Mouse (Mus musculus) CH12F3 (cell line): ENCODE results near the gene Brs3.

ENCODE experiments used
- in situ Hi-C: fragments of 300-500 bp; cut with MboI; formaldehyde crosslinking; loops from 2 replicates; pipeline ENCODE4 v1.14.3; 2020; ENCODE audit warnings: low sequenced_read_pairs

Gene Brs3

GRCm38 (mm10) chrX:57042774-57043173, at the start of gene Brs3:
Gene Brs3, plus strand, starts transcription at chrX:57043074.
- in situ Hi-C loops: no loop called here

DNA sequence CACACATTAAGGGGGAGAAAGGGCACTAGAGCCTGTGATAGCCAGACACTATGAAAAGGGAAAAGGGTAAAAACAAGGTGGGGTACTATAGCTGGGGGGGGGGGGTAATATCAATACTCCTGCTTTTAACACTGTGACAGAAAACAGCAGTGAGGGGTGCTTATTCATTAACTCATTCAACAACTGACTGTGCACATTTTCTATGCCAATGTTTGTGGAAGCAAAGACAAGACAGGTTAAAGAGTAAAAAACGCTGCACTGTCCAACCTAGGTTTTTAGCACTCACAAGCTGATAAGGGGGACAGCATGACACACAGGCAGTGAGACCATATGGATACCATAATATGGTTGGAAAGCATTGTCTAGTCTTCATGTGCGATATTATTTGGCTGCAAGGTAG, 30.0 kb upstream of the Brs3 start:
- in situ Hi-C loops: no loop called here

DNA sequence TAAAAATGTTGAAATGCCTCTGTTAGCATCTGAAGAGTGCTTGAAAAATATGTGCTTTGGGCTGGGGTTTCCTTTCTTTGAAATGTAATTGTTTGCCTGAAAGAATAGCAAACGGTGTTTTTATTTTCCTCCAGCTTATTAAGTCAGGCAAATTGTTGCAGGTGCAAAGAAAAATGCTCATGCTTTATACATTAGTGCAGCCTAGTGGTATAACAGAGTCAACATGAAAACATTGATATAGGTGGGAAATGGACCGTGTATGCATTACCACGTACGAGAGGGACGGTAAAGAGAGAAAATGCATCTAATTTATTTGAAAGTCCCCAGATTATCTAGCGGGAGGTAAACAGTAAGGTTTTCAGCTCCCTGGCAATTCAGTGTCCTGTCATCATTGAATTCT, 995 bp downstream of the Brs3 start:
- in situ Hi-C loops: no loop called here

DNA sequence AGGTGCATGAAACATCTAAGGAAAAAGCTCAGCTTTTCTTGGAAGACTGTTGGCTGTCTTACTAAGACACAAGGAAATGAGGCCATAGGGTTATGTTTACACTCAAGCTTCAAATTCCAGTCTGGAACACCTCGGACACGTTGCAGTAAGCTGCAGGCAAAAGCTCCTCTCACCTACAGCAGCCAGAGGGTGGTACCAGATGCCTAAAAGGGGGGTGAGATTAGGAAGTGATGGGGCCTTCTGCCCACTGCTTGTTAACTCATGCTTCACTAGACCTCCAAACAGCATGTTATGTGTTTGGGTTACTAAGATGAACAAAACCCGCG, 9.9 kb downstream of the Brs3 start:
- in situ Hi-C loops: no loop called here

DNA sequence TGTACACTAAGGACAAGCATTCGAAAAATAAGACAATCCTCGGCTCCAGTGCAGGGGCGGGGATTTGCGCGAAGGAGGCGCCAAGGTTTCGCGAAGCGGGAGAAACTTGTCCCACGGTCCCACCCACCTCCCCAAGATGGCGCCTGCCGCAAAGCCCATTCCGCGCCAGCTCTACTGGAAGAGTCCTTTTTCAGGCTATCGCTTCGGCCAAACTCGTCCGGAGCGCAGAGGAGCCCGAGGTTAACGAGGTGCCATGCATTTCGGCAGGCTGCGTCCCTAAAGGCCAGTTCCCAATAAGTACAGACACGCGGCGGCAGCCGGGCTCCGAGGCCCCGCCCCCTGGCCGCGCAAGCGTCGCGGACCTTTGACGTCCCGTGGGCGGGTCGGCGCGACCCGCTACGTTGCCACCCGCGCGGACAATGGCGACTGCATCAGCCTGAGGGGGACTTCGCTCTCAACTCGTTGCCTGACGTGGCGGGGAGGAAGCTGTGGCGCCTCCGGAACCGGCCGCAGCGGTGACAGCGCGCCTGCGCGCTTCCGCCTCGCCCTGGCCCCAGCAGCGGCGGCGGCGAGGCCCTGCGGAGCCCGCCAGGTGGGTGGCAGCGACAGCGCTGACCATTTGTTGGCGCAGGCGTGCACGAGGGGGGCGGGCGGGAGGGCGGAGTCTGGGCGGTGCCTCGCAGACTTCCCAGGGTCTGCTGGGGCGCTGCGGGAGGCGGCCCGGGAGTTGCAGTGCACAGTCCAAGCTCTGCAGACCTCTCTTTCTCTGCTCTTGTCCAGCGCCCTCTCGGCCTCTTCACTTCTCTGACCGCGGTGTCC, 10.5 kb downstream of the Brs3 start, which contains the start of gene Htatsf1:
TSS of gene Htatsf1 (plus strand) at position 410 of the 819 bp plus-strand sequence.
- in situ Hi-C loops: no loop called here

DNA sequence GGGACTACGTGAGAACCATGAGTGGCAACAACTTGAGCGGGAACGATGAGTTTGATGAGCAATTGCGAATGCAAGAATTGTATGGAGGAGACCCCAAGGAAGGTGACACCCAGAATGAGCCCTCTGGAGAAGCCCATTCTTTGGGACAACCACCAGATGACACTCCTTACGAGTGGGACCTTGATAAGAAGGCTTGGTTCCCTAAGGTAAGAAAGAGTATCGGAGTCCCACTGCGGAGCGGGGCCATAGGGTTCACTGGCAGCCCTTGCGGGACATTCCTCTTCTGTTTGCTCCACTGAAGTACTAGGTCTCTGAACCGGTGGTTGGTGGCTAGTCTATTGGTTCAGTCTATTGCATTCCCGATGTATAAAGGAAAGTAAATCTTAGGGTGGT, 11.1 kb downstream of the Brs3 start:
- in situ Hi-C loops: no loop called here

- in situ Hi-C loops: no loop called here
Observed at GRCm38 (mm10) chrX:57081496-57081895, 38.6 kb downstream of the Brs3 start.

DNA sequence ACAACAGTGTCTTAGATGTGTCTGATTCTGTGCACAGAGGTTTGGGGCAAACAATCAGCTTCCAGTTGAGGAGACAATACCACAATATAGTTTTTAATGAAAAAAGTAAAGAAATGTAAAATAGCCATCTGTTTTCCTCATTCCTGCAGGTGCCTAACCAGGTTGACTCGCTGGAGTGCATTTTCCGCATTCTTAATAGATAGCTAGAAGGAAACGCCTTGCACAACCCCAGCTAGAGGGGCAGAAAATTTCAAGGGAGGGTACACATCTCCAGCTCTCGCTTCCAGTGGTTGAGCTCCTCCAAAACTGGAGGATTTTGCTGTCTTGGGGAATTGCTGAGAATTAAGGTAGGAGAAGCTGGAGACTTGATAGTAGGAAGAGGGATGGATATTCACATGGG, 44.9 kb downstream of the Brs3 start, which contains the start of gene Vgll1:
TSS of gene Vgll1 (plus strand) at position 301 of the 400 bp plus-strand sequence.
- in situ Hi-C loops: no loop called here
